Mouse (Mus musculus): ENCODE results near the gene Pard6b. TPM values are rescaled to one million over a fixed set of nuclear protein-coding genes. Genes with fewer than 3 reads are reported as not detected.

Gene Pard6b
- polyA plus RNA-seq, 1 experiment, result 4.8 TPM

DNA sequence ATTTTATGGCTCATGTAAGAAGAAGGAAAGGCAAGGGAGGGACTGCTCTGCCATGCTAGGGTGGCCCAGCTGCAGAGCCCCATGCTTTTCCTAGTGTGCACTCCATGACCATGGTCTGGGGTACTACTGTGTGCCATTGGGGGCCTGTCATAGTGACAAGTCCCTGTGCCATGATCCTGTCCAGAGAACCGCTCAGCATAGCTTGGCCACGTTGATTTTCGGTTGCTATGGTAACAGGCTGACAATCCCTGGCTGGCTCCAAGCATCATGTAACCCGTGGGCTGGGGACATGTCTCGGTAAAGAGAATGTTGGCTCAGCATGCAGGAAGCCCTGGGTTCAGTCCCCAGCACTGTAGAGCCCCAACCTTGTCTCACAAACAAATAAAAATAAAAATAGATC is 63.0 kb downstream of the Pard6b start:
- no peak for TF ChIP-seq GATA1 (IDR thresholded peaks at IDR 0.05; ENCODE audit: low read length)

DNA sequence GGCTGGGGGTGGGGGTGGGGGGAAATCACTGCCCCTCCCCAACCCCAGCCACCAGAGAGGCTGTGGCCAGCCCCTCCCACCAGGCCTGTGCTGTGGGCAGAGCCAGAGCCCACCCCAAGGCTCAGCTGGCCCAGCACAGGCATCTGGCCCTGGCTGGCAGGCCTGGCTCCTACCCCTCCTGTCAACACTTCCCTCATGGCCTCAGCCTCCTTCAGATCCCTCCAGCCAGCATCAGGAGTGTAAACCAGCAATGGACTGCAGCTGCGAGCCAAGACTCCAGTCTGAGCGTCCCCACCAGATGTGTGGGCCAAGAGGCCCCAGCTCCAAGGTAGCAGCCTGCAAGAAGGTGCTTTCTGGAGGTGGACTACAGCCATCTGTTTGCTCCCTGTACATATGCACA is 64.6 kb downstream of the Pard6b start:
- no peak for TF ChIP-seq GATA1 (IDR thresholded peaks at IDR 0.05; ENCODE audit: low read length)

DNA sequence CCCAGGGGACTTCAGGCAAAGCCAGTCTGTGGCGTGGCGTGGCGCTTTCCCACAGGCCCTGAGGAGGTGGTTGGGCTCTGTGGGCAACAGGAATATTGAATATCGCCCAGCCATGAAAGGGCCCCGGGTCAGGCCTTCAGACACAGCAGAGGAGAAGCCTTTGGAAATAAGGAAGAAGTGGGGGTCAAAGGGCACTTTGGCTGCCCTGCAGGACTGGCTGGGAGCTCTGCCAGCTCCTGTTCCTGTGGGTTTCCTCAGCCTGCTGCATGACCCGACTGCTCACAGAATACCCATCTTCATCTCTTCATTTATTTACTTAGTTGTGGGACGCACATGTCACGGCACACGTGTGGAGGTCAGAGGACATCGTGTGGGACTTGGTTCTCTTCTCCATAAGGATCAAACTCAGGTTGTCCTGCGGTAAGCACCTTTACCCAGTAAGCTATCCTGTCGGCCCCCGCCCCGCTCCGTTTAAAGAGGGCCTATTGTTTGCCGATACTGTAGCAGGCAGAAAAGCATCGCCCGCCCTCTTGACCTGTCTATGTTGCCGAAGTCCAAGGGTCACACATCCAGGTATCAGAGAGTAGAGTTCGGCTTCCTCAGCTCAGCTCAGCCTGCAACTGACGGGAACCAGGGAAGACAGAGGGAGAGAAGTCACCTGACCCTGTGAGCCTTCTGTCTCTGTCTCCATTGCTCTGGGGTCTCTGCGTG is 67.1 kb downstream of the Pard6b start:
- TF ChIP-seq GATA1 (IDR thresholded peaks at IDR 0.05; ENCODE audit: low read length), result no peak

DNA sequence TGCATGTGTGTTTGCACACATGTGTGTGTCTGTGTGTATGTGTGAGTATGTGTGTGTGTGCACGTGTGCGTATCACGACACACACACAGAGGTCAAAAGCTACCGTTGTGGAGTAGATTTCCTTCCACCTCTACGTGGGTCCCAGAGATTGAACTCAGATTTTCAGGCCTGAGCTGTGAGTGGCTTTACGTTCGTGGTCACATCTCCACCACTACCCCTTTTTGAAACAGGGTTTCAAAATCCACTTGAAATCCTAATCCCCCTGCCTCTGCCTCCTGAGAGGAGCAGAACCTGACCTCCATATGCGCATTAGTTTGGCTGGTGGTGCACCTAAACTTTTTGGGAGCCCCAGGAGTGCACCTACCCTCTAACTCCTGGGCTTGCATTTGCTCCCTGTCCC is 68.4 kb downstream of the Pard6b start:
- no peak for TF ChIP-seq GATA1 (IDR thresholded peaks at IDR 0.05; ENCODE audit: low read length)

Other genes with a start within 250 kb of the Pard6b start
- gene Ptpn1, start 148.9 kb upstream of the Pard6b start, polyA plus RNA-seq (2012), result 39.4 and 49.5 TPM in 2 replicates
- gene Ripor3, start 70.4 kb upstream of the Pard6b start, polyA plus RNA-seq (2012), result 13.4 and 18.2 TPM in 2 replicates
- gene Adnp, start 126.1 kb downstream of the Pard6b start, polyA plus RNA-seq (2012), result 44.2 and 51.3 TPM in 2 replicates
- not detected in 2 replicates for gene Gm20716, start 149.4 kb downstream of the Pard6b start, polyA plus RNA-seq (2012)
- 76.5 and 103 TPM in 2 replicates for gene Dpm1, start 149.6 kb downstream of the Pard6b start, polyA plus RNA-seq (2012)
- gene Mocs3, start 149.6 kb downstream of the Pard6b start, polyA plus RNA-seq (2012), result 30.4 and 39.7 TPM in 2 replicates
- gene Kcng1, start 200.7 kb downstream of the Pard6b start, polyA plus RNA-seq (2012), result not detected in 2 replicates

Data from G1E-ER4 (cell line).